Mouse (Mus musculus): ENCODE measurements at regions not wholly inside any gene's neighbourhood (a gene's known extent, or its start where the extent isn't known, plus 50 kb on each side); places are given as distances from the start of the nearest gene placed in this dataset.

DNA sequence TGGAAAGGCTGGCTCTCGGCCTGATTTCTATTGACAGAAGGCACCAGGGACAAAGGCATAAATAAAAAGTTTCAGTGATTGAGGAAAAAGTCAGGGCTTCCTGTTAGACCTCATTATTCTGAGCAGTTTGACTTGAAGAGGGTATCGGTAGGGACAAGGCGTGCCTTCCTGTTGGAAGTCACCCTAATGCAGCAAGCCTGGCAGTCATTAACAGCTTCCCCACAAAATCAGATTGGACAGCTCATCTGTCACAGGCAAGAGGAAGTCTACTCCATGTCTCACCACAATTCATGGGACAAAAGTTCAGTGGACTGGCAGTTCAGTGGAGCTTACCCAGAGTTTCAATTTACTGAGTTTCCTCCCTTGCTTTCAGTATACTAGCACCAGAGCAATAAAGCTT lies 715.5 kb downstream of the Fam181b start:
- DNase-seq (ENCODE audit: low spot score in 2 of 2) = no peak

DNA sequence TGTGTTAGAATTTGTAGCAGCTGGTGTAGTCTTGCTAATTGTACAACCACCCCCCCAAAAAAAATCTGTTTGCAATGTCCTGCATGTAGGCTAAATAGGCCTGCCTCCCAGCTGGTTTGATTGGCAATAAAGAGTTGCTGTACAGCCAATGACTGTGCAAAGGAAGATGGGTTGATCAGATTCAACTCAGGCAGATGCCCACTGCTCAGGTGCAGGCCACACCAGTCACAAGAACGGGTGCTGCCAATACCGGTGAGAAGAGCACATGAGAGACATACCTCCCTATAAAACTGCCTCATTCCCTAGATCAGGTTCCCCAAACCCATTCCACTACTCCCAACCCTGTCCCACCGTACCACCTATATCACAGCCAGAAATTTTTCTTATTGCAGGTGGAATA lies 756.0 kb downstream of the Fam181b start:
- DNase-seq (ENCODE audit: low spot score in 2 of 2) = no peak

DNA sequence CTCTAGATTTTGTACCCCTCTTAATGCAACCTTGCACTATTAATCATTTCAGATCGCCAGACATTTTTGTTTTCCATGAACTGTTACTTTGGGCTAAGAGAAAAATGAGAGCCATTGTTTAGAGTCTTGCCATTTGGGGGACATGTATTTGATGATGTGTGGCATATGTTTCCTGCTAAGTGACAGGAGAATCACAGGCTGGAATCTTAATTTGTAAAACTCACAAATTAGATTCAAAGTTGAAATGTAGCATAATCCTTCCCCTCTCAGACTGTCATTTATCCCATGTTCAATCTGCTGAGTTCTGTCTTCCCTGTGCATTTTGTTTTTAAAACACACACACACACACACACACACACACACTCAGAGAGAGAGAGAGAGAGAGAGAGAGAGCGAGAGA lies 756.5 kb downstream of the Fam181b start:
- no peak for DNase-seq (ENCODE audit: low spot score in 2 of 2)

DNA sequence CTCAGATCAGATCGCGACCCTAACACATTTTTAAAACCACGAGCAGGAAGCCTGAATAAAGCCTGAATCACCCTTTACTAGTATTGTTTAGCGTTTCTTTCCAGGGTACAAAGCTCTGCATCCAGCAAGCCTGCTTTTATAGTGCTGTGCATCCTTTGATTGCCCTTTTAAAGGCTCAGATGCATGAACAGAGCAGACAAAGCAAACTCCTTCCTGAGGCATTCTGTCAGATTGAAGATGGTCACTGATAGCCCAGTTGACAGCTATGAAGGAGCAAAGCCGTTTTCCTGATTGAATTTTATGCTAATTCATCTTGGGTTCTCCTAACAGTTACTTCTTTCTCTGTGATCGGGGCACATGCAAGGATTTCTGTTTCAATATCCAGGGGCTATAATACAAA lies 775.4 kb downstream of the Fam181b start:
- no peak for DNase-seq (ENCODE audit: low spot score in 2 of 2)

DNA sequence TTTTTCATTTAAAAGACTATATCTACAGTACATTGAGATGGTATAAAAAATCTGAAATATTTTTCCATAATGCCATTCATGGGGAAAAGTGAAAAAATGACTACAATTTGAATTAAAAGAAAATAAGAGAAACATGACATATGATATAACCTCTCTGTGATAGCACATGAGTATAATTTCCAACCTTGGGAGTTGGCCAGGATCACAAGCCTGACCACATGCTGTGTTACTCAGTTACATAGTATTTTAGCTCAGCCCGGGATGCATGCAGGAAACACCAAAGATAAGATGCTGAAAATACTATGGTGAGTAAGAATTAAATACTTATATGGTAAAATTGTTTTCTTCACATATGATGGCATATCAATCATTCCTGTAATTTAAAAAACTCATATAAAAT lies 814.0 kb downstream of the Fam181b start:
- DNase-seq (ENCODE audit: low spot score in 2 of 2) = no peak

DNA sequence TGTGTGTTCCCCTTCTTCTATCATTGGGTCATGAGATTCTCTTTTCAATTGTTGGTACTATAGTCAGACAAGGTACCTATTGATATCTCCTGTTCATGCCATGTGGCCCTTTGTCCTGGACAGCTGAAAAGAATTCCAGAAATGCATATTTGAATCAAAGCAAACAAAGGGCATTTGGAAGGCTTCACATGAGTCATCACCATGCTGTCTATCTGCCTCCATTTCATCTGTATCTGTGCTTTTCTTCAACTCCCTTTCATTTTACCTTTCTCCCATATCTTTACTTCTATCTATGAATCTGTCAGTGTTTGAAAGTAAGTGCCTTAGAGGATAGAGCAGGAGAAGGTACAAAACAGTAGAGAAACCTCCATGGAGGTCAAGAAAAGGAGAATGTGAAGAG lies 817.3 kb downstream of the Fam181b start:
- DNase-seq (ENCODE audit: low spot score in 2 of 2) = no peak

DNA sequence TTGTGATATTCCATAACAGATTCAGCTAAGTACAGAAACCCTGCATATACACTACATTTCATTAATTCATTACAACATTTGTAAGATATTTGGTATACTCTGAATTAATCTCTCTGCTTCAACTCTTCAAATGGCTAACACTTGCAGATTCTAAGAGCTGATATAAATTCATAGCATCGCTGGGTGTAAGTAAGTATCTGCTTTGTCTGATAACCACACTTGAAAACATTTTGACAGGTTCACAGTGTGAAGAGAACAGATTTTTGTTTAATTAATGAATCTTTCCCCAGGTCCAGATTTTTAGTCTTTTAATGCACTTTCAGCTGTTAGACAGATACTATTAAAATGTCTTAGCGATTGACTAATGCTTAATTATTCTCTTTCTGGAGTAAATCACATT lies 823.1 kb downstream of the Fam181b start:
- DNase-seq (ENCODE audit: low spot score in 2 of 2) = no peak

DNA sequence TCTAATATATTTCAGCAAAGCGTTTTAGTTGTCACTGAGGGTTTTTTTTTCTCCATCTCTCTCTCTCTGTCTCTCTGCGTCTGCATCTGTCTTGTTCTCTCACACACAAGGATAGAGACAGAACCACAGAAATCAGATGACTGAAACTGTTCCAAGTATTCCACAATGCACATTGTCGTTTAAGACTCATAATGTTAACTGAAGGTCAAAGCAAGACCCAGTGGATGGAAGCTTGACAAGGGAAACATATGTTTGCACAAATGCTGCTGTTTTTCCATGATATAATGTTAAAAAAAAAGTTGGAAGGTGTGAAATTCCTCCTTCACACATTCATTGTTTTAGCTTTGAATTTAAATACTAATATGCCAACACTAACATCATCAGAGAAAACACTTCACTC lies 857.3 kb downstream of the Fam181b start:
- DNase-seq (ENCODE audit: low spot score in 2 of 2) = no peak

DNA sequence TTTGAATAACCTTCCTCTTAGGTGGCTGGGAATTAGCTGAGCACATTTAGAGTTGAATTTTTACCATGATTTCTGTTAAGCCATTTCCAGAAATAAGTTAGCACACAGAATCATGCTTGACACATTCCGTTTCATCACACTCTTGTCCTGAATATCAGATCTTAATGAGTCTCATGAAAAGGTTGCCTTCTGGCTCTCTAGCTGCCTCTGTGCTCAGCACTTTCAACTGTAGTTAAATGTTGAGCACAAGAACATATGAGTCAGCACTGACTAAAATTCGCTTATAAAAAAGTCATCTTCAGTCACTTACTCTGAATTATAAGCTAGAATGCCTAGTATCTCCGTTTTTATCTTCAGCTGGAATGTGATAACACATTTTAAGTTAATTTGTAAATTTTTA lies 902.4 kb downstream of the Fam181b start:
- peak; percentile 2 to 16 for DNase-seq (ENCODE audit: low spot score in 2 of 2)

DNA sequence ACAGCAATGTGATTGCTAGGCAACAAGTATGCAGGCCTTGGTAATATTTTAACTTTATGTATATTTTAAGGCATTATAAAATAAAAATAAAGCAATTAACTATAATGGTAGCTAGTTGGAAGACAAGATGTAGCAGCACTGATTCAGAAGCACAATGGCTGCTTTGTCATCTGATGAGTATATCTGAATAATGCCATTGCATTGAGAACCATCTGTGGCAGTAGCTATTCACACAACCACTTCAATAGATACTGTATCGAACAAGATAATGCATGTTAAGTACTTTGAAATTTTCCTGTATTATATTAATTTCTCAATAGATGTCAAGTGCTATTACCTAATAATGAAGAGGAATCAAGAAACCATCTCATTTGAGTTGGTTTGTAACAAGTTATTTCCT lies 923.1 kb downstream of the Fam181b start:
- no peak for DNase-seq (ENCODE audit: low spot score in 2 of 2)

DNA sequence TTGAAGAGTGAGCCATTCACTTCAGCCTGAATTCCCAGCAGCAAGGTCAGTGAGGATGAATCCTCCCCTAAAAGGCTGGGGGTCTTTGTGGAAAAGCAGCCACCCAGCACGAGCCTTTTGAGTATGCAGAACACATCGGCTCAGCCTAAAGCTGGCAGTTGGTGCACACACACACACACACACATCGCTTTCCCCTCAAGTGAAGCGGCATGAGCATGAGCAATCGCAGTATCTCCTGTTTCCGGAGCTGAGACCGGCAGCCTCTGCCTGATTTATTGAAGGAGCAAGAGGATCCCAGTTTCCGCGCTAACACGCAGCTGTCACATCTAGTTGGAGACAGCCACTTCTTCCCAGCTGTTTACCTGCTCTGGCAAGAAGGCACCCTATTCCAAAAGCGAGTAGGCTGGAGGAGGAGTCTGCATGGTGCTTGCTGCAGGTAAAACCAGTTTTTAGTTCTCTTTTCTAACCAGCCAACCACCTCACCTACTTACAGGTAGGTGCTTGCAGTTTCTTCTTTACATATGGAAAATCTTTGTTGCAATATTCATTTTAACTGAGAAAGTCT lies 962.9 kb downstream of the Fam181b start:
- DNase-seq (ENCODE audit: low spot score in 2 of 2) = peak in 1 of 2 experiments; percentile 4

DNA sequence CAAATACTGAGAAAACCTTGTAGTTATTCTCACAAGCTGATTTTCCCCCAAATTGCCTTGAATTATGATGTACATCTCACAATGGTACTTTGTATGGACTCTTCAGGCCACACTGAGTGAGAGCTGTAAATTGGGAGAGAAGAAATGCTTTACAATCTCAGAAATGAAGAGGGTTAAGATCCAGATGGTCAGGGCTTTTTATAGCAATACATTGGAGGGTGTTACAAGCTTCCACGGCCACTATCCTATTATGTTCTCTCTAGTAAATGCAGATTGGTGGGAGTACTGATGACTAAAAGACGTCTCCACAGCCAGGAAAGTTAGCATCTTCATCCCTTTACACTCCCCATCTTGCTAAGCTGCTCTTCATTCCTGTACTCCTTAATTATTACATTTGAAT lies 965.8 kb downstream of the Fam181b start:
- DNase-seq (ENCODE audit: low spot score in 2 of 2) = peak in 1 of 2 experiments; percentile 3

DNA sequence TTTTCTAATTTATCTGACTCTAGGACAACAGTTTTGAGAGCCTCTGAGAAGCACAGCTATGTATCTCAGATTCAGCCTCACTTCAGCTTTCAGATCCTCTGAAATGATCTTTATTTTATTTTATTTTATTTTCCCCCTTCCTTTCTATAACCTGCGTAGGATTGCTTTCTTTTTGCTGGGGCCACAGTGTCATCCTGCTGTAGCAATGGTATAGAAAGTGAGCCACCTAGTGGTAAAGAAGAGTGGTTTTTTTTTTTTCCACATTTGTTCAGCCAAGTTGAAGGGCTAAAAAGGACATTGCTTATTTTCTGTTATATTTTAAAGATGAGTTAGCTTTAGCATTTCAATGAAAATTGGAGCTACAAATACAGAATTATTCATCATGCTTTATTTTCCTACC lies 966.4 kb downstream of the Fam181b start:
- no peak for DNase-seq (ENCODE audit: low spot score in 2 of 2)

DNA sequence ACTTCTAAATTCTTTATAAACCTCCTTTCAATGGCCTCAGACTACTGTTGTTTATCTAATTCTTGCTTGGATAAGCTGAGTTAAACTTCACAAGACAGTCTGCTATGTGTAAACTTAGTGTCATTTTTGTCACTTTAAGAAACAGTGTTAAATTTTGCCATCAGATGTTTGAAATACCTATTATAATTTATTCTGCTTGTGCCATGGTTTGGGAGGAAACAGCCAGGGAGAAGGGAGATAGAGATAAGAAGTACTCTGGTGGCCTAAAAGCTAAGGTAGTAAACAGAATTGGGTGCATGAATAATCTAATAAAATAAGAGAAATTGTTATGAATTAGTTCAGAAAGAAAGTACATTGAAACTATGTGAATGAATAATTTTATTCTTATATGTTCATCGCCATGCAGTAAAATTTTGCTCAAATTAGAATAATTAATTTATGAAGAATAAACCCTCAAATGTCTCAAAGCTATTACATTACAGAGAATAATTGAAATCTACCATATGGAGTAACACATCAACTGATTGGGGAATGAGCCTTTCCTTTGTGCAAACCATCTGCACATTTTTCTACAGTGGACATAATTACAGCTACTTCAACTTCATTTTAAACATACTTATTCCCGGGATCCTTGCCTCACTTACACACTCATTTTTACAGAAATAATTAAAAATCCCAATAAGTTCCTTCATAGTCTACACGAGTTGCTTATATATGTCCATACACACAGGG lies 982.3 kb downstream of the Fam181b start:
- no peak for DNase-seq (ENCODE audit: low spot score in 2 of 2)

All from left cerebral cortex, adult 9 months (tissue).